Mouse (Mus musculus) liver, embryonic 16.5 days (tissue): ENCODE measurements around the gene Rapgefl1. TPM values are rescaled to one million over a fixed set of nuclear protein-coding genes. Genes with fewer than 3 reads are reported as not detected.

Experiments
- polyA plus RNA-seq: library from polyadenylated mRNA; unstranded; fragments of >200 nt; fragmentation: Nextera tagmentation; extraction: Ambion mirVana; gene quantifications from 2 replicates; pipeline ENCODE4 v1.2.1, GENCODE M21; 2015

Rapgefl1 gene
- polyA plus RNA-seq, 1 experiment from 2014 or later = 0.18 TPM

Other genes with a start within 250 kb of the Rapgefl1 start
- 36.6 and 38.4 TPM in 2 replicates for gene Ormdl3, start 249.4 kb upstream of the Rapgefl1 start, polyA plus RNA-seq
- not detected in 2 replicates for gene Lrrc3c, start 238.5 kb upstream of the Rapgefl1 start, polyA plus RNA-seq
- gene Gm12355, start 211.1 kb upstream of the Rapgefl1 start, polyA plus RNA-seq = 0.12 and 0.47 TPM in 2 replicates
- gene Gsdma3, start 210.4 kb upstream of the Rapgefl1 start, polyA plus RNA-seq = not detected in 2 replicates
- not detected in 2 replicates for gene Gsdma2, start 190.0 kb upstream of the Rapgefl1 start, polyA plus RNA-seq
- gene Gsdma, start 172.4 kb upstream of the Rapgefl1 start, polyA plus RNA-seq = 0.04 TPM in 1 of 2 replicates, not detected in the other
- 86.4 and 86.5 TPM in 2 replicates for gene Psmd3, start 154.2 kb upstream of the Rapgefl1 start, polyA plus RNA-seq
- not detected in 2 replicates for gene Csf3, start 135.5 kb upstream of the Rapgefl1 start, polyA plus RNA-seq
- gene Med24, start 107.3 kb upstream of the Rapgefl1 start, polyA plus RNA-seq = 22.8 and 23.8 TPM in 2 replicates
- 6.5 and 7.7 TPM in 2 replicates for gene Thra, start 96.1 kb upstream of the Rapgefl1 start, polyA plus RNA-seq
- gene Nr1d1, start 61.5 kb upstream of the Rapgefl1 start, polyA plus RNA-seq = 0.65 and 0.66 TPM in 2 replicates
- 4.9 and 5.3 TPM in 2 replicates for gene Msl1, start 41.3 kb upstream of the Rapgefl1 start, polyA plus RNA-seq
- gene Casc3, start 31.9 kb upstream of the Rapgefl1 start, polyA plus RNA-seq = 11.6 and 13.6 TPM in 2 replicates
- gene Wipf2, start 26.9 kb downstream of the Rapgefl1 start, polyA plus RNA-seq = 1.2 and 1.6 TPM in 2 replicates
- gene Cdc6, start 71.0 kb downstream of the Rapgefl1 start, polyA plus RNA-seq = 52.7 and 57.3 TPM in 2 replicates
- gene Rara, start 91.0 kb downstream of the Rapgefl1 start, polyA plus RNA-seq = 4.2 and 5.4 TPM in 2 replicates
- 0.15 TPM in 1 of 2 replicates, not detected in the other for gene Gjd3, start 146.2 kb downstream of the Rapgefl1 start, polyA plus RNA-seq
- 189 and 201 TPM in 2 replicates for gene Top2a, start 187.4 kb downstream of the Rapgefl1 start, polyA plus RNA-seq
- gene Igfbp4, start 204.5 kb downstream of the Rapgefl1 start, polyA plus RNA-seq = 277 and 302 TPM in 2 replicates